Mouse (Mus musculus) spleen, postnatal 36 days (tissue): Measurements from ENCODE around the gene B230104I21Rik.
A peak's percentile ranks its signal among the peaks of the same experiment; 100 is the strongest.

Source experiments
- DNase-seq, 2 experiments: peaks; one replicate each; pipeline ENCODE4 v3.0.0; 2022; ENCODE audit warnings: low spot score in 2 of 2, mixed read lengths in 1 of 2

The B230104I21Rik gene

DNA sequence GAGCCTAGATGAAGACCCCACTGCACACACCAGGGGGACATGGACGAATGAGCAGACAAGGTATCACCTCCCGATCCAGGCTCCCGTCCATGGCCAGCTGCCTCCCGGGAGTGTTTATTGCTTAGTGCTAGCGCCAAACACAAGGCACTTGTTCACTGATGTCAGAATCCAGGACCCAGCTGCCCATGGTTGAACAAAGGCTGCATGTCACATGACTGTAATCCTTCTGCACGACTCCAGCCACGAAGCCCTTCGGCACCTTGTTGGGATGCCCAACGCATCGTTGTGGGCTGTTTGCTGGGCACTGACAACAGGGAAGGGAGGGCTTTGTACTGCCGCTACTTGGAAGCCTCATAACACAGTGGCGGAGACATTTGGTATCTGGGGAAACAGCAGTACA is at the start of gene B230104I21Rik:
B230104I21Rik (plus strand) TSS at position 367 of the 400 bp plus-strand sequence.
- no peak for DNase-seq

DNA sequence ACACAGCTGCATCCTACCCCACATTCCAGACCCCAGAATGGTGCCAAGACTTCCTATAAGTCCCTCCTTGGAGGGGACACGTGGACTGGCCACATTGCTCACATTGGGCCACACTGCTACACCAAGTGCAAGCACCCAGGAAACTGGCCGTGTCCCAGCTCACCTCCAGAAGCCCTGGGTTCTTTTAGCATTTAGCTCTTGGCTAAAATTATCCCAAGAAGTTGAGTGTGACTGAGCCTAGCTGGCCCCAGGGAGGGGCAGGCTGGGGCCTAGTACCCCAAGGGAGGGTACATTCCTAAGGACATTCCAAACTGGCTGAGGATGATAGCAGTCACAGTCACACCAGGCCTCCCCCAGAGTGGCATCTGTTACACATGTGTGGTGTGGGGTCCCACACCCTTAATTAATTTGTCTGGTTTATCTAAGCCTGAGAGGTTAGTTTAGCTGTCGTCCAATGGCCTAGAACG is 42.2 kb upstream of the B230104I21Rik start:
- DNase-seq = no peak

DNA sequence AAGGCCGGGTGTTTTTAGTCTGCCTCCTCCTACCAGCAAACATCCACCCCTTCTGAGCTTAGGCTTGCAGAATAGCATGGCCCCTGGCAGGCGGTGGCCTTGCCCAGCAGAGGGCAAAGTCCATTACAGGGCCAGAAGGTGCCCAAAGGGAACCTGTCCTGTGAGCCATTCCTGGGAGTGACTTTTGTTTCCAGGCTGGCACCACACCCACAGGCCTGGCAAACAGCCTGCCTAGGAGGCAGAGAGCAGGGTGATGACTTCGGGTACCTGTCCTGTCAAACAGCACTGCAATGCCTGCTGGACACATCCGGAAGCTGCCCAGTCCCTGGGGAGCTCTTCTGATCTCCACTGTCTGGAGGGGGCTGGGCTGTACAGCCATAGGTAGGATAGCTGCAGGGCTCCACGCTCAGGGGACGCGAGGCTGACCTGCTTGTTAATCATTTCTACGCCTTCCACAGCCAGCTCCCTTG is 41.6 kb upstream of the B230104I21Rik start:
- DNase-seq = no peak

DNA sequence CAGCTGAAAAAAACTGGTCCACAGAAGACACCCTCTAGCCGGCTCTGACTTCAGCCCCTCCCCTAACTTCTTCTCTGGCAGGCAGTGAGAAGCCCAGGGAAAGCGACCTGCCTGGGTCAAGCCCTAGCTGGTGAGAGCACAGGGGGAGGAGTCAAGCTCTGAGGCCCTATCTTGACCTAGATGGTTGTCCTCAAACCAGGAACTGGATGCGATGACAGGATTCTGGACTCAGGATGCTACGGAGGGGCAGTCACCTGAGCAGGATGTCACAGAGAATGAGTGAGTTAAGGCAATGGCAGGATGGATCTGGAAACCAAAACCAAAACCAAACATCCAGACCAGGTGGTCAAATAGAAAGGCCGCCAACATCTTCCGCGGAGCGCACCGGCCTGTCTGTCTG is 38.2 kb upstream of the B230104I21Rik start:
- no peak for DNase-seq

DNA sequence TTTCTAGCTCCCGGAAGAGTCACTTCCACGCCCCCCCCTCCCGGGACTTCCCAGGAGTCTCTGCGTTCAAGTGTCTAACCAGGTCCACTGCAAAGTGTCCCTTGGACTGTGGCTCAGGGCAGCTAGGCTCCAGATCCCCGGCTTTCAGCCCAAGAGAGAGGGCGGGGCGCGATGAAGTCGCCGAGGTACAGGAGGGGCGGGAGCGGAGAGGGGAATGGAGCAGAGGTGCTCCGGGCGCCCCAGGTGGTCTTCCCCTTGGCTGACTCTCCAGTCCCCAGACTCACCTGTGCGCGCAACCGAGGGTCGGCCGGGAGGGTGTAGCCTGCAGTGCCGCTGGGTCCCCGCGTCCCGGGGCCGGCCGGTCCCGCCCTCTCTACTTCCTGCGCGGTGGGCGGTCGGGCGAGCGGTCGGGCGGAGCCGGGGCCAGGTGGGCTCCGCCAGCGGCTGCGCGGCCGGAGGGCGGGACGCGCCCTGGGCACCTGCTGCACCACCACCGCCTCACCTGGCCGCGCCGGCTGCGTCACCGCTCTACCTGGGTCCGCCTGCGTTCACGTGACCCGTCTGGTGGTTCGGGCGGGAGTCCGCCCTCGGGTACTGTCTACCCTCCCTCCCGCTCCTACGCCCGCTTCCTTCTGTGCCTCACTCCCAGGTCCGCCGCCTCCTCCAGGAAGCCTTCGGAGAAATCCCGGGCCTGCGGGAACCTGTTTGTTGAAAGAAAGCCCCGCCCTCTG is 36.2 kb upstream of the B230104I21Rik start:
- no peak for DNase-seq

DNA sequence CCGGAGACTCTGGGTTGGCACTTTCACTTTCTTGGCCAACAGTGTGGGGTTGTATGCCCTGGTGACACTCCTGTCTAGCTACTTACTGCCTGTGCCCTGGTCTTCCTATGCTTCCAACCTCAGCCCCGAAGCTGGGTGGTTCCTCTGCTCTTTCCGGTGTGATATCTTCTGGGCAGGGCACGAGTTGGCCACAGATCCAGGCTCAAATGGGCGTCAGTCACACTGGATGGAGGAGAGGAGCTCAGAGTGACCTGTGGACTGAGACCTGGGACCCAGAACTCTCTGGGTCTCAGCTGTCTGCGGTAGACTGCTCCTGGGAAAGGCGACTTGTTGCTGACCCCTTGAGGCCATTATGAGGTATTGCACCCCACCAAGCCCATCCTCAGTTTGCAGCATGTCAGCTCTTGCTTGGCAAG is 34.5 kb upstream of the B230104I21Rik start, which contains the start of gene Arhgef16:
Arhgef16 (minus strand) TSS at position 211 of the 416 bp plus-strand sequence.
- DNase-seq = no peak

DNA sequence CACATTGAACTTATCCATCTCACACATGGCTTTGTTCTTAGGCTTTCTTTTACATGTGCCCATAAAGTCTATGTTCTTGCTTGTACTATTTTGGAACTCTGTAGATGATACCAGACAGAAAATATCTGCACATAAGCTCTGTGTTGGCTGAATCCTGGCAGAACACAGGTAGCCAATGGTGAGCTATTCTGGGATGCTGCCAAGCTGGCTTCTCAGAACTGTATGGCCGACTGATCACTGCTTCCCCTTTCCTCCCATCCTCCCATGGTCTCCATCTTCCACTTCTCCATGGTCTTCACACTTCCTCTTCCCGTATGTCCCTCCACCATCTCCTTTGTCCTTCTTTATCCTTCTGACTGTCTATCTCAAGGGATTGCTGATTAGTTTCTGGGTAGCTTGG is 26.8 kb upstream of the B230104I21Rik start:
- no peak for DNase-seq

DNA sequence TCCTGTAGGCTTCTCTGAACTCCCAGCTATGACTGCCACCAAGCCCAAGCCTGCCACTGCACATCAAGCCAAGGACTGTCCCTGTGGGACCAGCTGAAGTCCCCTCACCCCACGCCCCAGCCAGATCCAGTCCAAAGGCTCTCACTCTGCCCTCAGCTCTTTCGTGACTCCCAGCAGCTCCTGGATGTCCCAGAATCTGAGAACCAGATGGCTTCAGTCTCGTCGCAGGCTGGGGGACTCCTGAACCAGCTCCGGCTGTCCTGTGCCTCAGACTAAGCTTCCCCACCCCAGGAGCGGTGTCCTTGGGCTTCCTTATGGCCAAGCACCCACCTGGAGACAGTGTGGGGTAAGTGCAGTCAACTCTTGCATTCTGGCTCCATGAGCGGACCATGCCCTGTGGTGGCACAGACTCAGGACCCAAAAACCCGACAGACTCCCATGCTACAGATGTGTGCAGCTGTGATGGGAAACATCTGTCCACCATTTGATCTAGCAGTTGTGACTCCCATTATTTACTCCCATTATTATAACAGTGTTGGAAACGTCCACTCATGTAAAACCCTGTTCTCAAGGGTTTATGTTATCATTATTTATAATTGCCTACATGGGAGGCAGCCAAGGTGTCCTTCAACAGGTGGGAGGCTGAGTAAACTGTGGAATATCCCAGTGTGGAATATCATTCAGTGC is 25.2 kb upstream of the B230104I21Rik start:
- no peak for DNase-seq

DNA sequence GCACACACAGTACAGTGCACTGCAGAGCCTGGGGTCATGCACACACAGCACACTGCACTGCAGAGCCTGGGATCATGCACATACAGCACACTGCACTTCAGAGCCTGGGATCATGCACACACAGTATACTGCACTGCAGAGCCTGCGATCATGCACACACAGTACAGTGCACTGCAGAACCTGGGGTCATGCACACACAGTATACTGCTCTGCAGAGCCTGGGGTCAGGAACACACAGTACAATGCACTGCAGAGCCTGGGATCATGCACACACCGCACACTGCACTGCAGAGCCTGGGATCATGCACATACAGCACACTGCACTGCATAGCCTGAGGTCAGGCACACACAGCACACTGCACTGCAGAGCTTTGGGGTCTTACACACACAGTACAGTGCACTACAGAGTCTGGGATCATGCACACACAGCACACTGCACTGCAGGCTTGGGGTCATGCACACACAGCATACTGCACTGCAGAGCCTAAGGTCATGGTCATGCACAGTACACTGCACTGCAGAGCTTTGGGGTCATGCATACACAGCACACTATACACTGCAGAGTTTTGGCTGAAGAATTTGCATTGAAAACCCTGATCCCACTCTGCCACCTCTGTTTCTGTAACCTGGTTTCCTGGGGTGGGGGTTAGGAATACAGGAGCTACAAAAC is 23.6 kb upstream of the B230104I21Rik start:
- no peak for DNase-seq

DNA sequence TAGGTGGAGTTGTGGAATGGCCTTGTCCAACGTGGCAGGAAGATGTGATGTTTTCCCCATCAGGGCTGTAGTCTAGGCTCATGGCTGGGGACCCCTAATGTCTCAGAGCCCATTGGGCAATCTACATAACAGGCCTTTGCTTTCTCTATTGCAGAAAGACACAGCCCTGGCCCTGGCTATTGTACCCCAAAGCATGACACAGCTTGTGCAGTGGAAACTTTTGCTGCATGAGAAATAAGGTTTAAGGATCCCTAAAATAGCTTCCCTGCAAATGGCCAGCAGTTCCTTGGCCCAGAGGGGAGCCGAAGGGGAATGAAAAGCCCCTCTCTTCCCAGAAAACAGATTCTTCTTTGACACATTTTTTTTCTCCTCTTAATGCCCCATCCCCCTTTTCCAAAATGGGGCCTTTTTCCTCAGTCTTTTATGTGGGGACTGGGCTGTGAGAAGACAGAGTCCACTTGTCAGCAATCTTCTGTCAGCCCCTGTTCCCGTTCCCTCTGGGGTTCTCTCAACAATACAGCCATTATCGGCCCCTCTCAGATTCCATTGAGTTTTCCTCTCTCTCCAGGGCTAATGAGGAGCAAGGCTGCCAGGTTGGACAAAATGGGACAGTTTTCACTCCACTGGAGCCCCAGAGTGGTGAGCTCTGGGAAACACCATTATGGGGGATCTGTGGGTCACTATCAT is 22.8 kb upstream of the B230104I21Rik start:
- DNase-seq = no peak

DNA sequence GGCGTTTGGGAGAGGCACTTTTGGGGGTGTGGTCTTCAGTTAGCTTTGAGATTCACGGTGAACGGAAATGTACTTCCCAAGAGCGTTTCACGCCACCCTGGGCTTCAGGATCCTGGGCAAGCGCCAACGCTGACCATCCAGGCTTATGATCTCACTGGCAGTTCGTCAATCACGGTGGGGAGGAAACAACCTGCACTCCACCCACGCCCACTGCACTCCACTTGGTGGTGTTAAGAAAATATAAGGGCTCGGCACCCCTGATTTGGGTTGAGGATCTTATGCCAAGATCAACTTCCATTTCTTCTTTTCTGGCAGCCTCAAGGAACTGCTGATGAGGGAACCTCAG is 22.3 kb upstream of the B230104I21Rik start:
- DNase-seq = no peak

DNA sequence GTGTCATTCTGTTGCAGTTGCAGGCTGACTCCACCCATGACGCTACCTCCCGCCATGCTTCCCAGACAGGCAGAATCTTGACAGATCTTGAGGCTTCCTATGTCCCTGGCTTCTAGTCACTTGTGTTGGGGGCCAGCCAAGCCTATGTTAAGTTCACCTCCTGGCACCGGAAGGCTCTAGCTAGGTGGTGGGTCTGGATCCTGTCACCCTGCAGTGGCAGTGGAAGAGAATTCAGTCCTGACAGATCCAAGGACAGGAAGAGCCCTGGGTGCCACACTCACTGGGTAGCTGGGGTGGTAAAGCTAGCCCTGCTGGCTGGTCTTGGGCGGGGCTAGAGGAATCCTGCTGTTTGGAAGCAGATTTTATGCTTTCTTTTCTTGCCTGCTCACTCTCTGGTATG is 10.5 kb upstream of the B230104I21Rik start:
- no peak for DNase-seq

DNA sequence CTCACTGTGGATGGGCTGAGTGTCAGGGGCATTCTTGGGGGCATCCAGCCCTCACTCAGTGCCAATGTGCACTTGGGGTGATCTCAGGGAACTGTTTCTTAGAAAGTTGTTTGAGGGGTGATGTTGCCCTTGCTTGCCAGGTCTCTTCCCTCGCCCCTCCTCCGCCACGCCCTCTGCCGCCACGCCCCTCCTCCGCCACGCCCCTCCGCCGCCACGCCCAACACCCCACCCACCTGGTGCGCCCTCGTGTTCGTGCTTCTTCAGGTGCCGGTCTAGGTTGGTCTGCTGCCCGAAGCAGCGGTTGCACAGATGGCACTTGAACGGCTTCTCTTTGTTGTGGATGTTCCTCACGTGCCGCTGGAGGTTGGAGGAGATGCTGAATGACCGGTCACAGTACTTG is 7.5 kb upstream of the B230104I21Rik start:
- no peak for DNase-seq

DNA sequence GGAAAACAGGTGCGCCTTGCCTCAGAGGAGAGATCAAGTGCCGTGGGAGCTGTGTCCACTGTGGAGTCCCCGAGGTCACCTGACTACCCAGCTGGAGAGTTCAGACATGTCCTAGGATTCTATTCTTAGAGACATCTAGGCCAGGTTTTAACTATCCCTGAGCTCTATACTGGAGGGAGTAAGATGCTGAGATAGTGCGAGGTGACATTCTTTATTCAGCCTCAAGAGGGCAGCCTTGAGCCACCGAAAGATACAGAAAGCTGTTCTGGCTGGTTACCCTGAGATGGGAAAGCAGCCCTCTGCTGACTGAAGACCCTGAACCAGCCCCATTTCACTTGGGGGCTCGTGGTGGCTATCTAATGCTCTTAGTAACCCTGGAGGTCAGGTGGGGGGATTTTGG is 7.1 kb upstream of the B230104I21Rik start:
- DNase-seq = peak in 1 of 2 experiments; percentile 13

DNA sequence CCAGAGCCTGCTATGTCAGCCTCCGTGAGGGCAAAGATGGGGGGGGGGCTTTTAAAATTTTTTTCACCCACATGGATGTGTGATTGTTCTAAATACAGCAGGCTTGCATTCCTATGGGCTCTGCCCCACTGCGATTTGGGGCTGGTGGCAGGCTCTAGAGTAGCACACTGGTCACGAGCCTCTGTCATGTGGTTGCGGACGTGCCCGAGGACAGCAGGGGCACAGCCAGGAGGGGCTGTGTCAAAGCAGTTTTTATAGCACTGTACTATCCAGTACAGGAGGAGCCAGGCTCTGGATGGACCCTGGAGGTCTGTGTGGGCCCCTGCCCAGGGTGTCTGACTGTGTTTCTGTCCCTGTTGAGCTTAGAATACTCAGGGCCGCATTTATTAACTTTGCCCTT is 5.9 kb upstream of the B230104I21Rik start:
- DNase-seq = no peak

DNA sequence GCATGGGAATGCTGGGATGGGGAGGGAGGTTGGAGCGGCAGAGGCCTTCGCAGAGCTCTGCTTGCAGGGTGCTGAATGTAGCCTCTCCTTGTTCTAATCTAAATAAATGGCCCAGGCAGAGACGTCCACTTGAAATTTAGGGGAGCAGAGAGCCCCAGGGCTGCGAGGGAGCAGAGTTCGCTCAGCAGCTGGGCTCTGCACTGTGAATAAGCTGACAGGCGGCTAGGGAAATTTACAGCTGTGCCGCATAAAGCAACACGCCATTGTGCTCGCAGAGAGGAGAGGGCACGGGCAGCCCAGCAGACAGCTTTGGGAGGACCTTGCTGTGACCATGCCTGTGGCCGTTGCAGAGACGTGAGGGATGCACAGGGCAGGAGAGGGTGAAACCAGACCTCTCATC is 4.7 kb upstream of the B230104I21Rik start:
- DNase-seq = no peak

DNA sequence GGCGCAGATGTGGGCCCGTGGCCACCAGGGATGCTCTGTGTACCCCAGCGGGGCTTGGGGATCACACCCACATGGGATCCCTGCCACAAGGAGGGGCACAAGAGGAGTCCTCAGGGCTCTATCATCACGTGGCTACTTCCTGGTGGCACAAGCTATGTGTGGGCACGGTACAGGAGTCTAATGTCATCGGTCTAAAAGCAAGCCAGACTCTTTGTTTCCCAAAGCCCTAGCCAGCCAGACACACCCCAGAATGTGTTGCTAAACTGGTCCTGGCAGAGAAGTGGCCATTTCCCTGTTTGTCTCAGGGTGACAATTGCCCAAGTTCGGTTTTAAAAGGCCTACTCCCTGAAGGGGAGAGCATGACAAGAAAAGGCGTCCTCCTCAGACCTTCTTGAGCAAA is 2.6 kb upstream of the B230104I21Rik start:
- DNase-seq = no peak

DNA sequence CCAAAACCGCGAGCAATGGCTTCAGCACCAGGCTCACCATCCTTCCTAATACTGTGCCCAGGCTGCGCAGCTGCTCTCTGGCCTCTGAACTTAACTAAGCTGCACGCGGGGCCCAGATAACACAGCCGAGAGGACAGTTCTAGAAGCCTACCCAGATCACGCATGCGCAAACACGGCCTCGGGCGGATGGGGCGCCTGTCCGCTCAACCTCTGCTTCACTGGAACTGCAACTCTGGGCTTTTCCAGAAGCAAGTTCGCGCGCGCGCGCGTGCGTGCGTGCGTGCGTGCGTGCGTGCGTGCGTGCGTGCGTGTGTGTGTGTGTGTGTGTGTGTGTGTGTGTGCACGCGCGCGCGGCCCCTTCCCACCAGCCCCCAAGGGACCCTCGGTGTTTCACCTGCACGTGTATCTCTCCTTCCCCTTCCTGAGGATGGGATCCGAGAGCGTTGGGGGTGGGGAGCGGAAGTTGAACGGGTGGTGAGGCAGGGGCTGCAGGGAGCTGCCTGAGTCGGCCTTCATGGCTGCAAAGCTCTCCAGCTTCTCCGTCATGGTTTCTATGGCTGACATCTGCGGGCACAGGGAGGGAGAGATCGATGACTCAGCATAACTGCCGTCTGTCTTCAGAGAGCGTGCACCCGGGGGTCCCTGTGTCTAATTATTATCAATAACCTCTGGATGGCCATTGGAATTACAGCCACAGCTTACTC is 1.1 kb upstream of the B230104I21Rik start:
- peak; percentile 18 to 35 for DNase-seq

DNA sequence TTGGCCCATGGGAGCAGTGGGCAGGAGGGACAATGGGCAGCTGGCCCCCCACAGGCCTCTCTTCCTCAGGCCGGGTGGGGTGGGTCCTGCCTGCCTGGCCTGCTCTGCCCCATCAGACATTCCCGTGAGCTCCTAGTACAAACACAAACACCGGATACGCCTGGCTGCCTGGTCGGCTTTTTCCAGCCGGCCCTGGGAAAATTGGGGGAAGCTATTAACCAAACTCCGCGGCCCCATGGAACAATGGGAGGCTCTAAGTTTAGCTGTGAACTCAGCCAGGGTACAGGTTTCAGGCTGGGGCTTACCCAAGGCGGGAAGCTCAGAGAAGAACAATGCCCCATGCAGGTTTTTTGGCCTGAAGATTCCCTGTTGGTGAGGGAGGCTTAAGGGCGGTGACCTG is 723 bp downstream of the B230104I21Rik start:
- DNase-seq = no peak

DNA sequence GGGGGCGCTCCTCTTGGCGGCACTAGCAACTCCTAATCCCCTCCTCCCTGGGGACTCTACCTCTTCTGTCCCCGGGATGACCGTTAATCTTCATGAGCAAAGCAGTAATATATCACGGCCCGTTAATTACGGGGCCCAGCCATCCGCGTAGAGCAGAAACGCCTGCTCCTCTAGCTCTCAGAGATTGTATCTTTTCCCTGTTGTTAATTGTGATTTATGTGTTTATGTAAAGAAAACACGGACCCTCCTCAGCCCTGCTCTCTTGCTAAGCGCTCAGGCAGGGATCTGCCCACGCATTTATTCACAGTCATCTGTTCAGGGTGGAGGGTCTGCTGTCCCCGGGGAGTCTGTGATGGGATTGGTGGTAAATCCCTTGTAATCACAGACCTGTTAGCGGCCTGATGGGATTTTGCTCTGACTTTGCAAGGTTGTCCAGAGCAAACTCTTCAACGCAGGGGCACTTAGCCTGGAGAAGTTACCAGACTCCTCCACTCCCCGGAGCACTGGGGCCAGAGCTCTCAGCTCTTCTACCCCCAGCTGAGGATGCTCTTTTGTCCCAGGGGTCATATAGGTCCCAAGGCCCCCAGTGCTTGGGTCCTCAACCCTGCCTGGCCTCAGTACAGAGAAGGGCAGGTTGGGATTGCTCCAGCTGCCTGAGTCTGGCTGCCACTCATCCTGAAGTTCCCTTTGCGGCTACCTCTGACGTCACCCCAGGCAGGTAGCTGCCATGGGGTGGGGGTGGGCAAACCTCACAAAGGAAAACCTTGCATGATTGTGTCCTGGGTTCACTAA is 11.0 kb downstream of the B230104I21Rik start:
- no peak for DNase-seq
